Mouse (Mus musculus): Measurements from ENCODE around the gene Gamt. TPM values are rescaled to one million over a fixed set of nuclear protein-coding genes. Genes with fewer than 3 reads are reported as not detected.

Gamt gene
- polyA plus RNA-seq, 1 experiment, result 0.82 TPM

DNA sequence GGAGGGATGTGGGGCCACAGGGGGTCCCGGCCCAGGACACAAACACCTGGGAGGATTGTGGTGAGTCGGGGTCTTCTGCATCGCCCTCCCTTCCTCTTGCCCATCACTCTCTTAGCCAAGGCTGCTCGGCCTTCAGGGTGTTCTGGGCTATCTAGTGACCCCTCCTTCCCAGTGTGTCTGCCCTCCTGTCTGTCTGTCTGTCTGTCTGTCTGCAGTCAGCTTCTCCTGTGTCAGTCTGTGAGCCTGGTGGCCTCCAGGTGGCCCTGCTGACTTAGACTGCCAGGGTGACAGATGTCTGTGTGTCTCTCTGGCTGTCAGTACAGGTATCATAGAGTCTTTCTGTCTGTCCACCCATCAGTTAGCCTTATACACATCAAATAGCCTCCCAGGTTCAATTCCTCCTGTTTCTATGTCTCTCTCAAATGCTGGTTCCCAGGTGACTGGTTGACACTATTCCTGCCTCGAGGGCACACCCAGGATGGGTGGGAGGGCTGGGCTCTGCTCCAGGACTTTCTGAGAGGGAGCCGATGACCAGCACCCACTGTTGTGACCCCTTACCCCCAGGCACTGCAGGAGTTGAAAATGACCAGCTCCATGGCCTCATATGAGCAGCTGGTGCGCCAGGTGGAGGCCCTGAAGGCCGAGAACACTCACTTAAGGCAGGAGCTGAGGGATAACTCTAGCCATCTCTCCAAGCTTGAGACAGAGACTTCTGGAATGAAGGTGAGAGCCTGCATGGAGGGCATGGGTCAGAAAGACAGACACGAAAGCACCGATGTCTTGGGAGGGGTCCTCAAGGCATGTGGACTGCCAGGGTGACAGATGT is 40.7 kb upstream of the Gamt start:
- Histone ChIP-seq H3K27me3 (ENCODE audit: control insufficient read depth, insufficient read depth, low read length, poor library complexity, severe bottlenecking) (no peaks in the 10 kb centered on the region), H3K36me3 (ENCODE audit: control insufficient read depth, insufficient read depth, low read length, poor library complexity, severe bottlenecking) (no peaks in the 10 kb centered on the region), H3K4me1 (ENCODE audit: control insufficient read depth, insufficient read depth, low read length) (peaks cover 2% of the 10 kb centered on the region), H3K9ac (ENCODE audit: low read depth, poor library complexity, severe bottlenecking) (no peak overlapping the region), H3K27ac (ENCODE audit: insufficient read depth, low read length) (no peak overlapping the region), H3K4me3 (ENCODE audit: low read depth, low read length) (no peak overlapping the region), H3K9me3 (replicated peaks; ENCODE audit: control insufficient read depth, insufficient read depth, low read length, poor library complexity, severe bottlenecking) (no peaks in the 10 kb centered on the region)
- TF ChIP-seq CTCF (IDR thresholded peaks at IDR 0.05; ENCODE audit: low read depth, low read length) (no peak), EP300 (IDR thresholded peaks at IDR 0.05; ENCODE audit: insufficient read depth, low read depth, low read length) (no peak), POLR2A (IDR thresholded peaks at IDR 0.05; ENCODE audit: insufficient read depth, low read length) (no peak)

GRCm38 (mm10) chr10:80300672-80301181 is 39.9 kb upstream of the Gamt start:
- Histone ChIP-seq H3K36me3 (ENCODE audit: control insufficient read depth, insufficient read depth, low read length, poor library complexity, severe bottlenecking) (no peaks in the 10 kb centered on the region), H3K27me3 (ENCODE audit: control insufficient read depth, insufficient read depth, low read length, poor library complexity, severe bottlenecking) (no peaks in the 10 kb centered on the region), H3K9me3 (replicated peaks; ENCODE audit: control insufficient read depth, insufficient read depth, low read length, poor library complexity, severe bottlenecking) (no peaks in the 10 kb centered on the region), H3K4me3 (ENCODE audit: low read depth, low read length) (no peak overlapping the region), H3K27ac (ENCODE audit: insufficient read depth, low read length) (no peak overlapping the region), H3K9ac (ENCODE audit: low read depth, poor library complexity, severe bottlenecking) (no peak overlapping the region), H3K4me1 (ENCODE audit: control insufficient read depth, insufficient read depth, low read length) (peaks cover 2% of the 10 kb centered on the region)
- TF ChIP-seq CTCF (IDR thresholded peaks at IDR 0.05; ENCODE audit: low read depth, low read length) (no peak), EP300 (IDR thresholded peaks at IDR 0.05; ENCODE audit: insufficient read depth, low read depth, low read length) (no peak), POLR2A (IDR thresholded peaks at IDR 0.05; ENCODE audit: insufficient read depth, low read length) (no peak)

GRCm38 (mm10) chr10:80299824-80300223 is 39.0 kb upstream of the Gamt start:
- no peaks in the 10 kb centered on the region for H3K9me3 ChIP-seq (replicated peaks; ENCODE audit: control insufficient read depth, insufficient read depth, low read length, poor library complexity, severe bottlenecking)
- H3K36me3 ChIP-seq (ENCODE audit: control insufficient read depth, insufficient read depth, low read length, poor library complexity, severe bottlenecking), result peaks cover 2% of the 10 kb centered on the region
- H3K4me3 ChIP-seq (ENCODE audit: low read depth, low read length), result no peak overlapping the region
- H3K27me3 ChIP-seq (ENCODE audit: control insufficient read depth, insufficient read depth, low read length, poor library complexity, severe bottlenecking), result no peaks in the 10 kb centered on the region
- no peak overlapping the region for H3K9ac ChIP-seq (ENCODE audit: low read depth, poor library complexity, severe bottlenecking)
- peaks cover 3% of the 10 kb centered on the region for H3K4me1 ChIP-seq (ENCODE audit: control insufficient read depth, insufficient read depth, low read length)
- H3K27ac ChIP-seq (ENCODE audit: insufficient read depth, low read length), result no peak overlapping the region
- TF ChIP-seq EP300 (IDR thresholded peaks at IDR 0.05; ENCODE audit: insufficient read depth, low read depth, low read length) (no peak), POLR2A (IDR thresholded peaks at IDR 0.05; ENCODE audit: insufficient read depth, low read length) (no peak), CTCF (IDR thresholded peaks at IDR 0.05; ENCODE audit: low read depth, low read length) (no peak)

DNA sequence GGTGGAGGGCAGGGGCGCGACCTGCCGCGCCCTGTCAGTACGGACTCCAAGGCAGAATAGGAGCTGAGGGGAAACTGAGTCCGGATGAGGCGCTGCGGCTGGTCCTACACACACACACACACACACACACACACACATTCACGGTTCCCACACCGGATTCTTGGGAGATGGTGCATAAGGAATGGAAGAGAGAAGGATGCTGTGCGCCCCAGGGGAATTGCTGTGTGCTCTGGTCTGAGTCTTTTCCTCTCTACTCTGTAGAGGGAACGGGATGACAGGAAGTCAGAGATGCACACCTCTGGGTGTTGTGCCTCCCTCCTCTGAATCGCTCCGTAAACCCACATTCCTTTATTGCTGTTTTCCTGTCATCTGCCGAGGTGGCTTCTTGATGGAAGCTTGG is 38.5 kb upstream of the Gamt start:
- Histone ChIP-seq H3K9ac (ENCODE audit: low read depth, poor library complexity, severe bottlenecking) (no peak overlapping the region), H3K4me3 (ENCODE audit: low read depth, low read length) (peak overlapping the region; percentile 49), H3K27ac (ENCODE audit: insufficient read depth, low read length) (no peak overlapping the region), H3K27me3 (ENCODE audit: control insufficient read depth, insufficient read depth, low read length, poor library complexity, severe bottlenecking) (no peaks in the 10 kb centered on the region), H3K36me3 (ENCODE audit: control insufficient read depth, insufficient read depth, low read length, poor library complexity, severe bottlenecking) (peaks cover 8% of the 10 kb centered on the region), H3K9me3 (replicated peaks; ENCODE audit: control insufficient read depth, insufficient read depth, low read length, poor library complexity, severe bottlenecking) (no peaks in the 10 kb centered on the region), H3K4me1 (ENCODE audit: control insufficient read depth, insufficient read depth, low read length) (peaks cover 3% of the 10 kb centered on the region)
- TF ChIP-seq CTCF (IDR thresholded peaks at IDR 0.05; ENCODE audit: low read depth, low read length) (no peak), POLR2A (IDR thresholded peaks at IDR 0.05; ENCODE audit: insufficient read depth, low read length) (no peak), EP300 (IDR thresholded peaks at IDR 0.05; ENCODE audit: insufficient read depth, low read depth, low read length) (no peak)

DNA sequence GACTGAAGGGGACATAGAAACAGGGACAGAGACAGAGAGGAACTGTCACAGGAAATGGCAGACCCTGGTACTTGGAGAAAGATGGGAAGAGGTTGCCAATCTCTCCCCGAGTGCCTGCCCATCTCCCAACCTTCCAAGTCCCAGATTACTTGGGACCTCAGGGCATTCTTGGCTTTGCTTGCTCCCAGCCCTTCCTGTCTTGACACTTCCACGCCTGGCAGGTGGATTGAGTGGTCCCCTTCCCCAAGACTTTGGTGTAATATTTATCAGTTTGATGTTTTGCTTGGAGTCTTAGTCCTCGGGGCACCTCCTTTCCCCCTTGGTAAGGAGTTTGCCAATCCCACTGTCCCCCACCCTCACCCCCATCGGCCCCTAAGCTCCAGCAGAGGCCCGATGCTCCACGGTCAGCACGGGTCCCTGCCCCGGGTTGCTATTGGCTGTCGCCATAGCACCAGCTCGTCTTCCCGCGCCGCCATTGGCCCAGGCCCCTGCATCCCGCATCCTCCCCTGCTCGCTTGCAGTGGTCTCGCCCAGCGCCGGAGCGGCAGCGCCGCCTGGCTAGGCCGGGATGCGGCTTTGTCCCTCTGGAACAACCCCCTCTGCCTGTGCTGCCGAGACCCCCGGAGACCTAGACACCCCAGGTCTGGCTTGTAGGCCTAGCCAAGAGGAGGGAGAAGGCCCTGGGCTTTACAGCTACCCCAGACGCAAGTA is 37.9 kb upstream of the Gamt start:
- Histone ChIP-seq H3K27me3 (ENCODE audit: control insufficient read depth, insufficient read depth, low read length, poor library complexity, severe bottlenecking) (no peaks in the 10 kb centered on the region), H3K4me3 (ENCODE audit: low read depth, low read length) (peak overlapping the region; percentile 49), H3K4me1 (ENCODE audit: control insufficient read depth, insufficient read depth, low read length) (peaks cover 3% of the 10 kb centered on the region), H3K36me3 (ENCODE audit: control insufficient read depth, insufficient read depth, low read length, poor library complexity, severe bottlenecking) (peaks cover 13% of the 10 kb centered on the region), H3K9me3 (replicated peaks; ENCODE audit: control insufficient read depth, insufficient read depth, low read length, poor library complexity, severe bottlenecking) (no peaks in the 10 kb centered on the region), H3K9ac (ENCODE audit: low read depth, poor library complexity, severe bottlenecking) (no peak overlapping the region), H3K27ac (ENCODE audit: insufficient read depth, low read length) (no peak overlapping the region)
- TF ChIP-seq CTCF (IDR thresholded peaks at IDR 0.05; ENCODE audit: low read depth, low read length), result no peak
- no peak for TF ChIP-seq POLR2A (IDR thresholded peaks at IDR 0.05; ENCODE audit: insufficient read depth, low read length)
- no peak for TF ChIP-seq EP300 (IDR thresholded peaks at IDR 0.05; ENCODE audit: insufficient read depth, low read depth, low read length)

Data from ES-Bruce4 (cell line).